In the genomic region with DNA sequence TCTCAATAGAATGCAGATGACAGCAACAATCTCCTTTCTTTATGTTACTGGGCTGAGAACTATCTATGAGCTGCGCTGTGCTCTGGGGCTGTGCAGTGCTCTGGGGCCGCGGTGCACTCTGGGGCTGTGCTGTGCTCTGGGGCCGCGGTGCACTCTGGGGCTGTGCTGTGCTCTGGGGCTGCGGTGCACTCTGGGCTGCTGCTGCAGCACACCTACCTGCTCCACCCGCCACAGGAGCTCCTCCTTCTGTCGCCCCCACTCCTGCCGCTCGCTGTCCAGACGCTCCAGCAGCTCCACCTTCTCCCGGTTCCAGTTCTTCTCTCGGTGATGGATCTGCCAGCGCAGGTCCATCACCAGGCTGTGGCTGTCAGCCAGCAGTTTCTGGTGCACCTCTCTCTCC, we compare ENCODE assay signal across 16 mouse cellular contexts.
DNase-seq lines count a peak whose midpoint lies in the region; ATAC-seq and TF ChIP-seq lines count a peak whose summit lies in the region.
"Had no signal": no experiment of that assay in that cellular context is flagged by ENCODE, and none has a peak within 500 bp of the region (broad histone marks: within the 10 kb centered on the region; RNA-seq: fewer than 3 reads in every experiment).

No protein-coding gene starts in this region.

- H3K4me3 ChIP-seq in hindbrain, embryonic 13.5 days, result no peak overlapping the region
- no peak overlapping the region for H3K4me3 ChIP-seq in hindbrain, embryonic 12.5 days
- H3K4me3 ChIP-seq in lung, postnatal 0 days (ENCODE audit: low read depth, low read length), result no peak overlapping the region
- H3K4me3 ChIP-seq in liver, embryonic 16.5 days (ENCODE audit: low read depth, low read length), result no peak overlapping the region
- H3K4me3 ChIP-seq: embryonic facial prominence, embryonic 13.5 days; hindbrain, embryonic 15.5 days; kidney, embryonic 15.5 days; limb, embryonic 13.5 days; midbrain, embryonic 15.5 days had no signal

- WGBS in hindbrain, embryonic 13.5 days, result 93% methylated on average over 14 of the region's 14 CpGs
- WGBS in hindbrain, embryonic 12.5 days, result 92% methylated on average over 14 of the region's 14 CpGs
- 65% methylated on average over 14 of the region's 14 CpGs for WGBS in lung, postnatal 0 days
- 67% methylated on average over 14 of the region's 14 CpGs for WGBS in liver, embryonic 16.5 days (ENCODE audit: insufficient replicate concordance)

- H3K27me3 ChIP-seq in hindbrain, embryonic 13.5 days, result no peaks in the 10 kb centered on the region
- no peaks in the 10 kb centered on the region for H3K27me3 ChIP-seq in hindbrain, embryonic 12.5 days
- H3K27me3 ChIP-seq in lung, postnatal 0 days (replicated peaks; ENCODE audit: insufficient read depth, low read length), result no peaks in the 10 kb centered on the region
- H3K27me3 ChIP-seq in liver, embryonic 16.5 days (ENCODE audit: control insufficient read depth, insufficient read depth, low read depth, low read length), result no peaks in the 10 kb centered on the region
- H3K27me3 ChIP-seq: hindbrain, embryonic 15.5 days; kidney, embryonic 15.5 days; limb, embryonic 13.5 days; midbrain, embryonic 15.5 days had no signal

- H3K9ac ChIP-seq in hindbrain, embryonic 13.5 days, result no peak overlapping the region
- no peak overlapping the region for H3K9ac ChIP-seq in hindbrain, embryonic 12.5 days
- H3K9ac ChIP-seq in lung, postnatal 0 days (replicated peaks; ENCODE audit: low read depth), result no peak overlapping the region
- H3K9ac ChIP-seq in liver, embryonic 16.5 days (ENCODE audit: low read depth, low read length), result no peak overlapping the region
- H3K9ac ChIP-seq: embryonic facial prominence, embryonic 13.5 days; hindbrain, embryonic 15.5 days; kidney, embryonic 15.5 days; limb, embryonic 13.5 days; midbrain, embryonic 15.5 days had no signal

- H3K27ac ChIP-seq in hindbrain, embryonic 13.5 days, result peak overlapping the region; percentile 76; the same call in 1 of the 2 replicates
- no peak overlapping the region for H3K27ac ChIP-seq in hindbrain, embryonic 12.5 days
- 0 out of 2 replicates have a peak overlapping the region, but pooled peaks have one; percentile 21 for H3K27ac ChIP-seq in lung, postnatal 0 days (ENCODE audit: low read length)
- H3K27ac ChIP-seq in liver, embryonic 16.5 days (ENCODE audit: low read length), result no peak overlapping the region
- H3K27ac ChIP-seq: embryonic facial prominence, embryonic 13.5 days; hindbrain, embryonic 15.5 days; kidney, embryonic 15.5 days; limb, embryonic 13.5 days; macrophage had no signal

- no peaks in the 10 kb centered on the region for H3K9me3 ChIP-seq in hindbrain, embryonic 13.5 days
- H3K9me3 ChIP-seq in hindbrain, embryonic 12.5 days (replicated peaks), result no peaks in the 10 kb centered on the region
- no peaks in the 10 kb centered on the region for H3K9me3 ChIP-seq in lung, postnatal 0 days (ENCODE audit: low read length)
- H3K9me3 ChIP-seq in liver, embryonic 16.5 days (replicated peaks; ENCODE audit: control insufficient read depth, low read length), result no peaks in the 10 kb centered on the region
- H3K9me3 ChIP-seq: embryonic facial prominence, embryonic 13.5 days; hindbrain, embryonic 15.5 days; kidney, embryonic 15.5 days; limb, embryonic 13.5 days; midbrain, embryonic 15.5 days had no signal

- no peak for DNase-seq in lung, postnatal 0 days (ENCODE audit: low spot score)
- no peak for DNase-seq in lung, postnatal 14 days
- peak; percentile 75 for DNase-seq in ZHBTc4 (ENCODE audit: low read depth, low spot score)
- DNase-seq in adrenal gland, adult 2 months, result no peak
- no peak for DNase-seq in urinary bladder, adult 2 months (ENCODE audit: low spot score)
- DNase-seq: thymus, adult 2 months had no signal

- ATAC-seq in hindbrain, embryonic 13.5 days (ENCODE audit: low FRiP score), result no peak
- ATAC-seq in hindbrain, embryonic 12.5 days (ENCODE audit: low FRiP score), result no peak
- ATAC-seq in lung, postnatal 0 days, result no peak
- peak; percentile 53; the same call in 1 of the 2 replicates for ATAC-seq in liver, embryonic 16.5 days (ENCODE audit: low read depth)

- H3K36me3 ChIP-seq in hindbrain, embryonic 13.5 days, result peaks cover 59% of the 10 kb centered on the region
- peaks cover 62% of the 10 kb centered on the region for H3K36me3 ChIP-seq in hindbrain, embryonic 12.5 days
- H3K36me3 ChIP-seq in lung, postnatal 0 days (ENCODE audit: insufficient read depth, low read length), result no peaks in the 10 kb centered on the region
- H3K36me3 ChIP-seq in liver, embryonic 16.5 days (ENCODE audit: control insufficient read depth, insufficient read depth), result no peaks in the 10 kb centered on the region
- H3K36me3 ChIP-seq: embryonic facial prominence, embryonic 13.5 days; G1E had no signal

- peaks cover 13% of the 10 kb centered on the region for H3K4me1 ChIP-seq in hindbrain, embryonic 13.5 days (replicated peaks)
- peaks cover 4% of the 10 kb centered on the region for H3K4me1 ChIP-seq in hindbrain, embryonic 12.5 days
- H3K4me1 ChIP-seq in lung, postnatal 0 days (ENCODE audit: insufficient read depth, low read depth, low read length), result peaks cover 20% of the 10 kb centered on the region
- H3K4me1 ChIP-seq in liver, embryonic 16.5 days (ENCODE audit: control insufficient read depth, low read depth, low read length), result no peaks in the 10 kb centered on the region
- H3K4me1 ChIP-seq: midbrain, embryonic 15.5 days had no signal

- no peak for TF ChIP-seq CTCF in lung, postnatal 0 days (IDR thresholded peaks at IDR 0.05)

- no peak for TF ChIP-seq EP300 in lung, postnatal 0 days (IDR thresholded peaks at IDR 0.05)

- no peak overlapping the region for H3K4me2 ChIP-seq in hindbrain, embryonic 13.5 days
- no peak overlapping the region for H3K4me2 ChIP-seq in hindbrain, embryonic 12.5 days (replicated peaks)
- H3K4me2 ChIP-seq in lung, postnatal 0 days (replicated peaks; ENCODE audit: low read depth, low read length), result no peak overlapping the region
- no peak overlapping the region for H3K4me2 ChIP-seq in liver, embryonic 16.5 days (ENCODE audit: low read depth, low read length)
- H3K4me2 ChIP-seq: embryonic facial prominence, embryonic 13.5 days; hindbrain, embryonic 15.5 days; kidney, embryonic 15.5 days; limb, embryonic 13.5 days; midbrain, embryonic 15.5 days had no signal

Comparison
In these comparisons a context has a peak if more than half of its experiments do, and no peak if none do; other contexts are left out.
1. H3K27ac ChIP-seq: peak in hindbrain, embryonic 13.5 days (single experiment) and lung, postnatal 0 days (single experiment); none in hindbrain, embryonic 12.5 days (single experiment) and liver, embryonic 16.5 days (single experiment).